Mouse (Mus musculus): ENCODE measurements around the gene Ankrd33b. TPM values are rescaled to one million over a fixed set of nuclear protein-coding genes. Genes with fewer than 3 reads are reported as not detected.

Gene Ankrd33b
- total RNA-seq, 1 experiment: 3.8 TPM

DNA sequence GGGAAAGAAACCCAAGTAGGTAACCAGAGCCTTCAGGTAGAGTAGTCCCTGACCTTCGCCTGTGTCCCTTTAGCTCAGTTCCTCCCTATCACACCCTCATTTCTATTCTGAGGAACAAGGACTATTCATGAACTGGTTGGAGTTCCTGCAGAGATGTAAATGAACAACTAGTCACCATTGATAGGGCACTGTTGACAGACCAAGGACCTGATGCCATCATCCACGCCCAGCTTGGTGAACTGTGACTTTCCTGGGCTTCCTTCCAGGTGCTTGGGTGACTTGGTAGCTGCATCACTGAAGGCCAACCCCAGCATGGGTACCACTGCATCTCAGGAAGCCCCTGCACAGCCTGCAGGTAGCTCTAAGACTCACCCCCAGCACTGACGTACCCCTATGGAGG, 85.2 kb downstream of the Ankrd33b start:
- H3K9ac ChIP-seq (ENCODE audit: insufficient read depth, low read depth, low read length, poor library complexity, severe bottlenecking): no peak overlapping the region
- in situ Hi-C loops (cut with MboI; ENCODE audit: low sequenced_read_pairs in 2 of 2, unreplicated experiment in 2 of 2): no loop called here
- no peak for TF ChIP-seq MAFK (IDR thresholded peaks at IDR 0.05; ENCODE audit: insufficient read depth, low read depth, low read length)
- no peak for TF ChIP-seq CHD2 (IDR thresholded peaks at IDR 0.05; ENCODE audit: low read depth, low read length)
- TF ChIP-seq ZNF384 (IDR thresholded peaks at IDR 0.05; ENCODE audit: low read depth, low read length): no peak
- TF ChIP-seq HCFC1 (IDR thresholded peaks at IDR 0.05; ENCODE audit: borderline replicate concordance, insufficient read depth, low read length): no peak
- no peak for TF ChIP-seq ZC3H11A (IDR thresholded peaks at IDR 0.05; ENCODE audit: borderline replicate concordance, low read depth, low read length)
- no peaks in the 10 kb centered on the region for H3K4me1 ChIP-seq (ENCODE audit: control insufficient read depth in 2 of 2, insufficient read depth in 2 of 2, low read length in 2 of 2, poor library complexity in 1 of 2)
- DNase-seq (ENCODE audit: low read depth, low spot score): no peak
- H3K9me3 ChIP-seq (ENCODE audit: control insufficient read depth, insufficient read depth, low read depth, low read length): no peaks in the 10 kb centered on the region
- H3K36me3 ChIP-seq (ENCODE audit: control insufficient read depth, insufficient read depth, low read length, poor library complexity, severe bottlenecking): no peaks in the 10 kb centered on the region
- no peak overlapping the region for H3K27ac ChIP-seq (ENCODE audit: insufficient read depth, low read depth, low read length, poor library complexity, severe bottlenecking)
- H3K4me3 ChIP-seq (ENCODE audit: insufficient read depth in 1 of 2, low read depth in 1 of 2, low read length in 2 of 2, poor library complexity in 1 of 2, severe bottlenecking in 1 of 2): no peak overlapping the region

DNA sequence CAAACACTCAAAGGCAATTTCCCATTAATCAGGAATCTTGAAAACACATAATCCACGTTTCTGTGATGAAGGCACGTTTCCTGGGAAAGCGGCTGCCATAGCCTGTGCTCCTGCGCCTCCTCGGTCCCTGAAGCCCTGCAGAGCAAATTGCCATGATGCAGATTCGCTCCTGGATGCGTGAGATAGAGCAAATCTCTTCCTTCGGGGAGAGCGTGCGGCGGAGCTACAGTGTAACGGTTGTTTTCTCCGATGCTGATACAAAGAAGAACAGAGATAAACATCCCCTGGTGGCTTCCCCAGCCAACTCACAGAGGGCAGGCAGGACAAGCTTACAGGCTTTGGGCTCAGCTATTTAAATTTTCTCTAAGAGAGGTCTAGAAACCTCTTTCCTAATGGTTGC, 85.7 kb downstream of the Ankrd33b start:
- no peak for TF ChIP-seq ZC3H11A (IDR thresholded peaks at IDR 0.05; ENCODE audit: borderline replicate concordance, low read depth, low read length)
- TF ChIP-seq HCFC1 (IDR thresholded peaks at IDR 0.05; ENCODE audit: borderline replicate concordance, insufficient read depth, low read length): no peak
- no peak for TF ChIP-seq CHD2 (IDR thresholded peaks at IDR 0.05; ENCODE audit: low read depth, low read length)
- no peak for TF ChIP-seq MAFK (IDR thresholded peaks at IDR 0.05; ENCODE audit: insufficient read depth, low read depth, low read length)
- TF ChIP-seq ZNF384 (IDR thresholded peaks at IDR 0.05; ENCODE audit: low read depth, low read length): no peak
- no peaks in the 10 kb centered on the region for H3K36me3 ChIP-seq (ENCODE audit: control insufficient read depth, insufficient read depth, low read length, poor library complexity, severe bottlenecking)
- in situ Hi-C loops (cut with MboI; ENCODE audit: low sequenced_read_pairs in 2 of 2, unreplicated experiment in 2 of 2): no loop called here

DNA sequence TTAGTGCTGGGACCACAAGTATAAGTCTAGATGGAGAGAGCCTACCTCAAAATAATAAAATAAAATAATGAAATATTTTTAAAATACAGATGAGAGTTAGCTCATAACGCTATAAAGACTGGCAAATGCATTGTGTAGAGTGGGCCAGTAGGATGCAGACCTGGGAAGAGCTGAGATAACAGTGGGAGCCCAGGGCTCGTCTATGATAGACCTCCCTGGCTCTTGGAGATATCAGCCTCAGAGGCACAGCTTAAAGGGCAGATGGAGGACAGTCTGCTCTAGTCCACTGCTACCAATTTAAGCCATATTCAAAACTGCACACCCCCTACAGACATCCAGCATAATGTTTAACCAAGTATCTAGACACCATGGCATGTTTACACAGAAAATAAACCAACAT, 86.8 kb downstream of the Ankrd33b start:
- Histone ChIP-seq H3K9me3 (ENCODE audit: control insufficient read depth, insufficient read depth, low read depth, low read length) (no peaks in the 10 kb centered on the region), H3K36me3 (ENCODE audit: control insufficient read depth, insufficient read depth, low read length, poor library complexity, severe bottlenecking) (no peaks in the 10 kb centered on the region), H3K9ac (ENCODE audit: insufficient read depth, low read depth, low read length, poor library complexity, severe bottlenecking) (no peak overlapping the region), H3K27ac (ENCODE audit: insufficient read depth, low read depth, low read length, poor library complexity, severe bottlenecking) (no peak overlapping the region), H3K4me3 (ENCODE audit: insufficient read depth in 1 of 2, low read depth in 1 of 2, low read length in 2 of 2, poor library complexity in 1 of 2, severe bottlenecking in 1 of 2) (no peak overlapping the region), H3K4me1 (ENCODE audit: control insufficient read depth in 2 of 2, insufficient read depth in 2 of 2, low read length in 2 of 2, poor library complexity in 1 of 2) (no peaks in the 10 kb centered on the region)
- in situ Hi-C loops (cut with MboI; ENCODE audit: low sequenced_read_pairs in 2 of 2, unreplicated experiment in 2 of 2): no loop called here
- no peak for DNase-seq (ENCODE audit: low read depth, low spot score)
- TF ChIP-seq ZNF384 (IDR thresholded peaks at IDR 0.05; ENCODE audit: low read depth, low read length) (no peak), CHD2 (IDR thresholded peaks at IDR 0.05; ENCODE audit: low read depth, low read length) (no peak), ZC3H11A (IDR thresholded peaks at IDR 0.05; ENCODE audit: borderline replicate concordance, low read depth, low read length) (no peak), HCFC1 (IDR thresholded peaks at IDR 0.05; ENCODE audit: borderline replicate concordance, insufficient read depth, low read length) (no peak), MAFK (IDR thresholded peaks at IDR 0.05; ENCODE audit: insufficient read depth, low read depth, low read length) (no peak)

More for the DNA sequence above, 85.7 kb downstream of the Ankrd33b start:
- no peak overlapping the region for H3K27ac ChIP-seq (ENCODE audit: insufficient read depth, low read depth, low read length, poor library complexity, severe bottlenecking)
- H3K4me3 ChIP-seq (ENCODE audit: insufficient read depth in 1 of 2, low read depth in 1 of 2, low read length in 2 of 2, poor library complexity in 1 of 2, severe bottlenecking in 1 of 2): no peak overlapping the region
- H3K9me3 ChIP-seq (ENCODE audit: control insufficient read depth, insufficient read depth, low read depth, low read length): no peaks in the 10 kb centered on the region
- H3K9ac ChIP-seq (ENCODE audit: insufficient read depth, low read depth, low read length, poor library complexity, severe bottlenecking): no peak overlapping the region
- H3K4me1 ChIP-seq (ENCODE audit: control insufficient read depth in 2 of 2, insufficient read depth in 2 of 2, low read length in 2 of 2, poor library complexity in 1 of 2): no peaks in the 10 kb centered on the region
- no peak for DNase-seq (ENCODE audit: low read depth, low spot score)

DNA sequence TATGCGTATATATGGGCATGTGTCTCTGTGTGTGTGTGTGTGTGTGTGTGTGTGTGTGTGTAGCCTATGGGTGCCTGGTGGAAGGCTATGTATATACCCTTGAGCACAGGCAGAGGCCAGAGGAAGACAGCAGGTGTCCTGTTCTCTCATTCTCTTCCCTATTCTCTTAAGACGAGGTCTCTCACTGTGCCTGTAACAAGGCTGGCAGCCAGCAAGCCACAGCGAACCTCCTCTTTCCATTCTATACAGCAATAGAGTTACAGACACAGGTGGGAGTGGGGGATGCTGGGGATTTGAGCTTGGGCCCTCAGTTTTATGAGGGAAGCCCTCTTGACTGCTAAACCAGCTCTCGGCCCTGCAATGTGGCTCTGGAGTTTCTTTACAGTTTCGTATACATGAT, 87.5 kb downstream of the Ankrd33b start:
- Histone ChIP-seq H3K4me3 (ENCODE audit: insufficient read depth in 1 of 2, low read depth in 1 of 2, low read length in 2 of 2, poor library complexity in 1 of 2, severe bottlenecking in 1 of 2) (no peak overlapping the region), H3K9me3 (ENCODE audit: control insufficient read depth, insufficient read depth, low read depth, low read length) (no peaks in the 10 kb centered on the region), H3K9ac (ENCODE audit: insufficient read depth, low read depth, low read length, poor library complexity, severe bottlenecking) (no peak overlapping the region), H3K27ac (ENCODE audit: insufficient read depth, low read depth, low read length, poor library complexity, severe bottlenecking) (no peak overlapping the region), H3K36me3 (ENCODE audit: control insufficient read depth, insufficient read depth, low read length, poor library complexity, severe bottlenecking) (no peaks in the 10 kb centered on the region), H3K4me1 (ENCODE audit: control insufficient read depth in 2 of 2, insufficient read depth in 2 of 2, low read length in 2 of 2, poor library complexity in 1 of 2) (no peaks in the 10 kb centered on the region)
- TF ChIP-seq CHD2 (IDR thresholded peaks at IDR 0.05; ENCODE audit: low read depth, low read length): no peak
- no peak for TF ChIP-seq MAFK (IDR thresholded peaks at IDR 0.05; ENCODE audit: insufficient read depth, low read depth, low read length)
- no peak for TF ChIP-seq ZC3H11A (IDR thresholded peaks at IDR 0.05; ENCODE audit: borderline replicate concordance, low read depth, low read length)
- no peak for TF ChIP-seq ZNF384 (IDR thresholded peaks at IDR 0.05; ENCODE audit: low read depth, low read length)
- no peak for TF ChIP-seq HCFC1 (IDR thresholded peaks at IDR 0.05; ENCODE audit: borderline replicate concordance, insufficient read depth, low read length)
- in situ Hi-C loops (cut with MboI; ENCODE audit: low sequenced_read_pairs in 2 of 2, unreplicated experiment in 2 of 2): no loop called here
- no peak for DNase-seq (ENCODE audit: low read depth, low spot score)

DNA sequence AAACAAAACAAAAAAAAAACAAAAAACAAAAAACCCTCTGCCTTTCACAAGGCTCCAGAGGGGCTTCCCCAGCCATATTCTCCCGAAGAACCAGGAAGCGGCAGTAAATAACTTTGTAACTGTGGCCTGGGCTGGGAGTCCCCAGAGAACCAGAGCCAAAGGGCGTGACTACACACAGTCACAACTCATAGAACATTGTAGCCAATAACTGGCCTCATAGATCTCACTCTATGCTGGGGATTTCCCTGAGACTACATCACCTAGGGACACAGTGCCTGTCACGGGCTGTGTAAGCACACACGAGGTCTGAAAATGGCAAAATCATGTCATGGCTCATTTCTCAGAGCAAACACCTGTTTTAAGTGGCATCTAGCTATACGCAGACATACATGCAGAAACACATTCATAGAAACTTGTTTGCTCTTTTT, 87.9 kb downstream of the Ankrd33b start:
- Histone ChIP-seq H3K9me3 (ENCODE audit: control insufficient read depth, insufficient read depth, low read depth, low read length) (no peaks in the 10 kb centered on the region), H3K4me3 (ENCODE audit: insufficient read depth in 1 of 2, low read depth in 1 of 2, low read length in 2 of 2, poor library complexity in 1 of 2, severe bottlenecking in 1 of 2) (no peak overlapping the region), H3K27ac (ENCODE audit: insufficient read depth, low read depth, low read length, poor library complexity, severe bottlenecking) (no peak overlapping the region), H3K36me3 (ENCODE audit: control insufficient read depth, insufficient read depth, low read length, poor library complexity, severe bottlenecking) (no peaks in the 10 kb centered on the region), H3K4me1 (ENCODE audit: control insufficient read depth in 2 of 2, insufficient read depth in 2 of 2, low read length in 2 of 2, poor library complexity in 1 of 2) (no peaks in the 10 kb centered on the region), H3K9ac (ENCODE audit: insufficient read depth, low read depth, low read length, poor library complexity, severe bottlenecking) (no peak overlapping the region)
- in situ Hi-C loops (cut with MboI; ENCODE audit: low sequenced_read_pairs in 2 of 2, unreplicated experiment in 2 of 2): no loop called here
- DNase-seq (ENCODE audit: low read depth, low spot score): no peak
- TF ChIP-seq HCFC1 (IDR thresholded peaks at IDR 0.05; ENCODE audit: borderline replicate concordance, insufficient read depth, low read length) (no peak), MAFK (IDR thresholded peaks at IDR 0.05; ENCODE audit: insufficient read depth, low read depth, low read length) (no peak), CHD2 (IDR thresholded peaks at IDR 0.05; ENCODE audit: low read depth, low read length) (no peak), ZNF384 (IDR thresholded peaks at IDR 0.05; ENCODE audit: low read depth, low read length) (no peak), ZC3H11A (IDR thresholded peaks at IDR 0.05; ENCODE audit: borderline replicate concordance, low read depth, low read length) (no peak)

All from ES-E14 (cell line).